Mouse (Mus musculus): Measurements from ENCODE around the gene Stx1b.

- TF ChIP-seq CTCF (IDR thresholded peaks at IDR 0.05; ENCODE audit: control insufficient read depth, insufficient read depth, insufficient replicate concordance, low read depth, low read length) (no peak), POLR2A (IDR thresholded peaks at IDR 0.05; ENCODE audit: control insufficient read depth, low read depth, low read length) (no peak)
These were observed 22.0 kb downstream of the Stx1b start for GRCm38 (mm10) chr7:127802313-127802712.

Data from testis, adult 2 months (tissue).